Mouse (Mus musculus): ENCODE results near the gene Tdrd7.

Tdrd7 gene

DNA sequence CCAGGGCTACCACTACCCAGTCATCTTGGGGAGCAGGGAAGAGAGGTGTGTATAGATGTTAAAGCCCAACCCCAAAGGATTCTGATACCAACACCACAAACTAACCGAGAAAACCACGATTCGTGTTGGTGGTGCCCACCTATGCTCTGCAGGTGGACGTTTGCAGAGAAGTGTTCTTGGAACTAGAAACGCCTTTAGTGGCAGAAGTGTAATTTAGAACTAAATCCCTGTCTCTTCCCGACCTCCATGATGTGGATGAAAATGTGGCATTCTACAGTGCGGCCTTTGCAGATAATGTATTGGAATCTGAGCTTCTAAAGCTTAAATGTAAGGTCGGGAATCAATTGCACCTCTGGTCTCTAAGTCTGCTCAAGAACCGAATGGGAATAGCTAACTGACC lies 7.8 kb downstream of the Tdrd7 start:
- DNase-seq: no peak

DNA sequence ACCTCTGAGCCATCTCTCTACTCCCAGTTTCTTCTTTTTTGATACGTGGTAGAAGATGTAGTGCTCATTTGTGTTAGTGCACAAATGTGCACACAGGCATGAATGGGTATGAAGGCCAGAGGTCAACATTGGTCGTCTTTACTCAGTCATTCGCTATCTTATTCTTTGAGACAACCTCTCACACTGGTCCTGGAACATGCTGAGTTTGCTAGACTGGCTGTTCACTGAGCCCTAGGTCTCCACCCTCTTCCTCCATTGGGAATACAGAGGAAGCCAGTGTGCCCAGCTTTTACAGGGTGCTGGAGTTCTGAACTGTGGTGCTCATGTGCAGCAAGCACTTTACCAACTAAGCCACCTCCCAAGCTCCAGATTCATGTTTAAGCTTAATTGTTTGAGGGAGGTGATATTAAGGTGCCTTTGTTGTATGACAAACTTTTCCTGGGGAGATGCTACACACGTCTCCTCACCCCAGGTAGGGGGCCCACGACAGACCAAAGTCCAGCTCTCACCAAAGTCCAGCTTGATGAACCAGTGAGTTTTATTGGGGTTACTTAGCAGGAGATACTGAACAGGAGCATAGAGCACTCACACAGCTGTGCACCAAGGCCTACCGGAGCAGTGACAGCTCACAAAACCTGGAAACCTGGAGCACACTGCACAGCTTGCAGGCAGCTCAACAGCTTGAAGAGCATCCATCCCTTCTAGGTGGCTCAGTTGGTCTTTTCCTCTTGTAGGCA lies 12.0 kb downstream of the Tdrd7 start:
- DNase-seq: no peak

DNA sequence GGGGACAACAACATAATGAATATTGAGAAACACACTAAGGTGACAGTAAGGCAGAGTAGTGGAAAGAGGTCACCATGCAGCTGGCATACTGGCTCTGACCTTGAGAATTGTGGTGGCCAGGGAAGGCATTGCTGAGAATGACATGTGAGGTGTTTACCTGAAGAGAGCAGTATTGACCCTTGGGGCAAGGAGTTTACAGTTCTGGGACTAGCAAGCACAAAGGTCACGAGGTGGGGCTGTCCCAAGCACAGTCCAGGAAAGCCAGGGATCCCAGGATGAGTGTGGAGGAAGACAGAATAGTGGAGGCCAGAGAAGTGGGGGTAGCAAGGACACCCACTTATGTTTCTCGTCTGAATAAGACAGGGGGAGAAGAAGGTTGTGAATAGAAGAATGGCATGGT lies 14.8 kb downstream of the Tdrd7 start:
- DNase-seq: no peak

DNA sequence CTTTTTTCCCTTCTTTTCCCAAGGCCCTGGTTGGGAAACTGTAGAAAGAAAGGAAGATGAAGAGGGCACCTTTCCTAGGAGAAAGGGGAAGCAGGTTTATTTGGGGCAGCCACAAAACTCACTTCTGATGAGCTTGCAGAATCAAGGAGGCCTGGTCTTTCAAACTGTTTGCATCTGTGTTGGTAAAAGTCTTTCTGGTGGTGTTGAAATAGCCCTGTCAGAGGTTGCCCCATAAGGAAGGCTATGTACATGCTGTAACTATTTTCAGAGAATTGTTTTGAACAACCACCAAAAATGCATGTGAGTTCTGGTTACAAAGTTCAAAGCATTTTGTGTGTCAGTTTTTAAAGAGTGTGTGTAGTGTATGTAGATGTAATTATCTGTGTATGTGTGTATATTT lies 15.9 kb downstream of the Tdrd7 start:
- DNase-seq: no peak

DNA sequence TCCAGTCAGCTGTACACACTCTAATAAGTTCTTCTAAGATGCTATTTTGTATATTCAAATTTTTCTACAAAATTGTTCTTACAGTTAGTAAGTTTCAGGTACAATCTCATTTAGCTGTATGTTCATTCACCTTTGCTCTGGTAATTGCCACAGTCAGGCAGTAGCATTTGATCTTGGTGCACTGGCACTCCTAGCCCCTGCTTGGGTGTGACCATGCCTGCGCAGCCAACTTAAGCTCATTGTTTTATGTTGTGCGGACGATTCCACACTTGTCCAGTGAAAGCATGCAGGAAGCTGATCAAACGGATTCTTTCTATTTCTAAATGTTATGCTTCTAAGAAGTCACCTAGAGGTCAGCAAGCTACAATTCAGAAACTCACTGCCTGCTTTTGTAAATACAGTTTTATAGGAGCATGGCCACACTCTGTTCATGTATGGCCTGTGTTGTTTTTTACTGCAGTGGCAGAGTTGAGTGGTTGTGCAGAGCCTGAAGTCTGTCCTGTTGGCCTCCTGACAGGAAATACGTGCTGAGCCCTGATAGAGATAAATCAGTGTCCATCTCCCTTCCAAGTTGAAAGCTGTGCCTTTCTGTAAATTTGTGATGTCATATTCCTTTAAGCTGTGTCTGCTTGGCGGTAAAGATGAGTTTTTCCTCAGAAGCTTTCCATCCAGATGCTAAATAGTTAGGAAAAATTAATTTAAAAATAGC lies 25.4 kb downstream of the Tdrd7 start:
- DNase-seq: no peak

DNA sequence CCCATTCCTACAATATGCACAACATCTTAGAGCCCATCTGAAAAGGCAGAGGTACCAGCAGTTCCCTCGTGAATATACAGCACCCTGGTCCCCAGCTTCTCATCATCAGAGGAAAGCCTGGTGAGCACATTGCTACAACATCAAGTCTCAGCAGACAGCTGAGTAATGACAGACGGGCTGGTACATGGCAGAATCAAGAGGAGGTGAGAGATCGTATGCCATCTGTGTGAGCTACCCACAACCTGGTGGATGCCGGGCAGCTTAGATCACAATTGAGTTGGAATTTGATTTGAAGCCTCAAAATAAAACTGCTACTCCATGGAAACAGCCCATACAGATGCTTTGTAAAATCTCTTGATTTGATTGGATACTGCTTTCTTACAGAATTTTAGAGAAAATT lies 33.4 kb downstream of the Tdrd7 start:
- no peak for DNase-seq

DNA sequence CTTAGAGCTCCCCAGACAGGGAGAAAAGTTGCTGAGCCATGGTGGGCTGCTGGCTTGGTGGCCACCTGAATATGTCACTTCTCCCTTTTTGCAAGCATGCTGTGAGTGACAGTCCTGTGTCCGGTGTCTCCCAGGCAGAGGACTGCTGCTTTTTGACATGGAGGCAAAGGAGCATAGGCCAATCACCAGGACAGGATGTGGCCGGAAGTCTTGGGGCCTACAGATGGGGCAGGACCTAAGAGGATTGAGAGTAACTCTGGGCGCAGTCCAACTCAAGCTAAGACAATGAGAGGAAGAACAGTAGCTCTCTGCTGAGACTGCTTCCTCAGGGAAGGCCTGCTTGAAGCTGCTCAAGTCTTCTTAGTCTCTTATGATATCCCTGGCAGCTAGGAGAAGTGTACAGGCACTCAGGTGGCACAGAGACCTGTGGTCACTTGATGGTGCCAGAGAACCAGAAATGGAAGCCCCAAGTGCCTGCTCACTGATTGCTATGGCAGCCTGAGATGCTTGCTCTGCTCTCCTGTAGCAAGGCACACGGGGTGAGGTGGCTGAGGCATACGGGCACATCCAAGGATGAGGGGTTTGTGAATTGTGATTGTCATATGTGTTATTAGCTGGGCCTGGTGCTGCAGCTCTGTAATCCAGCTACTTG lies 43.1 kb downstream of the Tdrd7 start:
- peak; percentile 29 for DNase-seq

DNA sequence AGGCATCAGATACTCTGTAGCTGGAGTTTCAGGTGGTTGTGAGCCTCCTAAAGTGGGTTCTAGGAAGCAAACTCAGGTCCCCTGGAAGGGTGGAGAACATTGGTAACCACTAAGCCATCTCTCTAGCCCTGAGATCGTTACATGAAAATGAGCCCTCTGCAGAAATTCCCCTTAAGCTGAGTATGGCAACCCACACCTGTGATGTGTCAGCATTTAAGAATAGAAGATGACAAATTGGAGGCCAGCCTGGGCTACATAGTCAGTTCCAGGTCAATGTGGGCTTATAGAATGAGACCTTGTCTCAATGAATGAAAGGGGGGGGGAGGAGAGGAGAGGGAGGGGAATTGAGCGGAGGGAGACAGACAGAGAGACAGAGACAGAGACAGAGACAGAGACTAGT lies 46.6 kb downstream of the Tdrd7 start:
- no peak for DNase-seq

DNA sequence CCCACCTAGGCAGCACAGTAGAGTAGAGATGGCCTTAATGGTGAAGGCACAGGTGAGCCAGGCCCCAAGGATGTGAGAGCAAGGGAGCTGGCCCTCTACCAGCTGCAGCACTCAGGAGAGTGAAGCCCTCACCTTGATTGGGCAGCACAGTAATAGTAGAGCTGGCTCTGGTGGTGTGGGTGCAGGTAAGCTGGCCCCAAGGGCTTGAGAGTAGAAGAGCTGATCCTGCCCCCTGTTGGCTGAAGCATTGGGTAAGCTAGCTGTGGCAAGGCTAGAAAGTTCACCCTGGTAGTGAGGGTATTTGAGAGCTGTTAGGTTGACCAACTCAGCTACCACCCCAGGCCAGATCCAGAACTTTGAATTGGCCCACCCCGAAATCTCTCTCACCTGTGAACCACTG lies 50.5 kb downstream of the Tdrd7 start:
- DNase-seq: no peak

DNA sequence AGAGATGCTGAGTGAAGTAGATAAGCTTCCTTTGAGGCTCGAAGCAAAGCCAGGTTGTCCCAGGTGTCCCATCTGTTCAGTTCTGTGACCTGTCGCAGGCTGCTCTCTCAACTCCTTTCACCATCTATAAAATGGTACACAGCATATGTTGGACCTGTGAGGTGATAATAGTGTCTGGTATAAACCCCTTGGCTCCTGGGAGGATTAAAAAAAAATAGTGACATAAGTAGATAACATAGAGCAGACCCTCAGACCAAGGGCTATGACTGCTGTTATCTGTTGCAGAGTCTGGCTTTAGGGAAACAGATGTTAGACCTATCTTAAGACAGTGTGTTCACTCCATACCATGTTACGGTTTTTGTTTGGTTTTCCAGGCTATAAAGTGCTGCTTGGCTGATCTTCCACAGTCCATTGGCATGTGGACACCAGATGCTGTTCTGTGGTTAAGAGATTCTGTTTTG lies 57.9 kb downstream of the Tdrd7 start:
- DNase-seq: no peak

DNA sequence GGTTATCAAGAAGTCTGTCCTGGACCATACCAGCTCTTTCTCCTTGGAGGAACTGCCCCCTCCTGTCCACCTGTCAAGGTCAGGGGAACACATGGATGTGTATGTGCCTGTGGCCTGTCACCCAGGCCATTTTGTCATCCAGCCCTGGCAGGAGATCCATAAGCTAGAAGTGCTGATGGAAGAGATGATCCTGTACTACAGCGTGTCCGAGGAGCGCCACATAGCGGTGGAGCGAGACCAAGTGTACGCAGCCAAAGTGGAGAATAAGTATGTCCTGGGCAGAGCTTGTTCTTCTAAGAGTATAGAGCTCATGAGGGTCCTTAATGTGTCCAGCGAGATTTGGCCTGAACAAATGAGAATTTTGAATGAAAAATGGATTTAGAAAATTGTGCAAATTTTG lies 60.8 kb downstream of the Tdrd7 start:
- DNase-seq: peak; percentile 70

DNA sequence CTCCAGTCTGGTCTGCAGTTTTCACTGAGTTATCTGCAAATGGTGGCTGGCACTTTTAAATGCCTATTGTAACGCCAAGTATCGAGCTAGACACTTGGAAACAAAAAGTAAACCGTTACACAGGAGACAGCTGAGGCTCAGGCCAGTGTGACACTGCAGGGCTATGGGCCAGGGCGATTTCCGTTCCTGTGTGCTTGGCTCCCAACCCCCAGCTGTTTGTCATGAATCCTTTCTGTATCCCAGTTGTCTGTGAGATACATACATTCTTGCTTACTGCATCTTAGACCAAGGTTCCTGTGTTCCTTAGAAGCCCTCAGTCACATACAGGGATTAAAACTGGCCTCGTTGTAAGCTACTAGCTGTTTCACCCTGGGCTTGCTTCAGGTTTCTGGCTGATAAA lies 63.1 kb downstream of the Tdrd7 start:
- DNase-seq: peak; percentile 61

DNA sequence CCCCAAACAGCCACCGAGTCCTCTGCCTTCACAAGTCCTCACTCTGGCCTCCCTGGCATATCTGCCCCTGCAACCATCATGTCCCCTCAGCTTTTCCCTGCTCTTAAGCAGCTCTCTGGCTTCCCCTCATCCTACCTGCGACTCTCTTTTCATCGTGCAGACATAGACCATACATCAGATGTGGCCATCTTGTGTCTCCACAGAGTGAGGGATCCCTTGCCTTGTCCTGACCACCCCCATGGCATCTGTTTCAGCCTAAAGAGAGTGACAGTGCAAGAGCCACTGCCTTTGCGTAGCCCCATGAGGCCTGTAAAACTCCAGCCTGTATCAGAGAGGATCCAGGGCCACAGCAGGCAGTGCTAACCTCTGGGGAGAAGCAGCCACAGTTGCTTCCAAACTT lies 63.6 kb downstream of the Tdrd7 start:
- no peak for DNase-seq

DNA sequence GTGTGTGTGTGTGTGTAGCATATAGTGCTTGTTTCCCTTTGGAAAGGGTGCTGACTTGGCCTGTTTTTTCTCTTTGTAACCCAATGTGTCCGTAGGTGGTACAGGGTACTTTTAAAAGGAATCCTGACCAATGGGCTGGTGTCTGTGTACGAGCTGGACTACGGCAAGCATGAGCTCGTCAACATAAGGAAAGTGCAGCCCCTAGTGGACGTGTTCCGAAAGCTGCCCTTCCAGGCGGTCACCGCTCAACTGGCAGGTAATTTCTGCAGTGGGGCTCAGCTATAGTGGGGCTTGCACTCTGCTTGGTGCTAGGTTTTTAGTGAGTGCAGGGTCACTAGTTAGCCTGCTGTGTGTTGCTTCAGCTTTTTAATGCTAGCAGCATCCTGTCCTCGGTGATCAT lies 64.4 kb downstream of the Tdrd7 start:
- DNase-seq: peak; percentile 71

DNA sequence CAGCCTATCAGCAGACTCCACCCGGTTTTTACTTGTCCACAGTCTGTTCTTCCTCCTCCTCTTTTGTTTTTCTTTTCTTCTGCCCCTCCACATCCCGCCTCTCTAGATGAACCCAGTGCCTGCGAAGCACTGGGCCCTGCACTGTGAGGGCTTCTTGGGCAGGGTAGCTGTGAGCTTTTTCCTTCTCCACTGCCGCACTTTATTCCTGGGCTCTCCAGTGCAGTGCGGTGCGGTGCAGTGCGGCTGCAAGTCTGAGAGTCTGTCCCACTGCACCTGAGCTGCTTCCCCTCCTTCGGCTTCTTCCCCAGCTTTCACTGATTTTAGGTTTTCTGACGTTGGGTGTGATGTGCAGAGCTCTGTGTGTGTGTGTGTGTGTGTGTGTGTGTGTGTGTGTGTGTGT lies 67.3 kb downstream of the Tdrd7 start:
- DNase-seq: no peak

DNA sequence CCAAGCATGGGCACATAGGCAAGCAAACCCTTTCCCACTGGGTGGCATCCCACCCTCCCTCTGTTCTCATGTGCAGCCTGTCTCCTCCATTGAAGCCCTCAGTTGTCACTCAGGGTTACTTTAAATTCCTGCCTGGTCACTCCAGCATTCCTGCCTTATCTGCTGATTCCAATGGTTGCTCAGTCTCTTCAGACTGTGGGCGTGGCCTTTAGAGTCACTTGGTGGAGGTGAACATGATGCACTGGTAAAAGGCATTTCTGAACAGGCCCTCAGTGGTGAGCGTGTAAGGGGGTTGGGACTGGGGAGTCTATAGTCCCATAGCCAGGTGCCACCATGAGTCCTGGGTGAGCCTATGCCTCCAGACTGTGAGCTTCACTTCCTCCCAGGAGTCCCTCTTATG lies 68.1 kb downstream of the Tdrd7 start:
- no peak for DNase-seq

DNA sequence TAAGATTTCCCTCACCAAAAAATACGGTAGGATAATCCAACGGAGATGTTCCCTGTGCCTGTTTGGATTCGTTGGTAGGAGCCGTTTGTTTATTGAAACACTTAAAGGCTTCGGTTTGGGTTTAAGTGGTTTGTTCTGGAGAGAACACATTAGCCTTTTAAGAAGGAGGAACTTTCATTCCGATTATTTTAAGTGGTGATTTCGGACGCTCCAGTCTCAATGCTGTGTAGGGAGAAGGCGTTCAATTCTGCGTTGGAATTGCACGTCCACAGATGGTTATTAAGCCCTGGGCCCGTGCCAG lies 73.4 kb downstream of the Tdrd7 start:
- no peak for DNase-seq

DNA sequence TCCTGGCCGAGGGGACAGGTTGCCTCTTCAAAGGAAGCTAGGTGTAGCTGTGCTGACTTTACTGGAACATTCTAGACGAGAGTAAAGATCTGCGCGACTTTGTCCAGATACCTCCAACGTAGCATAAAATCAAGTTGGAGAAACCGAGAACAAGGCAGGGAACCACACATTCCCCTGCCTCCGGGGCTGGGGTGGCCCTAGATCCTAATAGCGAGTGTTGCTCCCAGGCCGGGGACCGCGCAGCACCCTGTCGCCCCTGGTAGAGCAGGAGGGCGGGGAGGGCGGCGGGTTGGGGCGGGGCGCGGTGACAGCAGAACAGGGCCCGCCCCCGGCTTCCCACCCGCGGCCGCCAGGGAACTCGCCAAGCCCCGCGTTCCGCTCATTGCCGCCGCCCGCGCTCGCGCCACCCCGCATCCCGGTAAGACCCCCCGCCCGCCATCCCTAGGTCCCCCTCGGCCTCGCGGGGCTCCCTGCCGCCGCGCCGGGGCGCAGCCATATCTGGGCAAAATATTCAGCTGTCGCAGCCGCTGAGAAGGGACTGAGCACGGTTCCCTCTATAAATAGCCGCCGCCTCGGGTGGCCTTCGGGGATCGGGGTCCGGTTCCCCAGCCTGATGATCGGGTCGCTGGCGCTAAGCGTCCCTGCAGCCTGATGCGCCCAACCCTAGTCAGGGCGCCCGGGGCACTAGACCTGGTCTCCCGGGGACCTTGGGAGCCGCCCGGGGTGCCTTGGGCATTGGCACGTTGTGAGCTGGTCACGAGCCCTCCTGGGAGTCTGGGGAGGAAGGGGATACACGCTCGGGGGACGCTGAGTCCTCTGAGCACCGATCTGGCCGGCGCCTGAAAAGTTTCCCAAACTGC lies 74.0 kb downstream of the Tdrd7 start, which contains the start of gene Tmod1:
Gene Tmod1 (plus strand): TSS at position 44 of the 860 bp plus-strand sequence.
- DNase-seq: peak; percentile 78

DNA sequence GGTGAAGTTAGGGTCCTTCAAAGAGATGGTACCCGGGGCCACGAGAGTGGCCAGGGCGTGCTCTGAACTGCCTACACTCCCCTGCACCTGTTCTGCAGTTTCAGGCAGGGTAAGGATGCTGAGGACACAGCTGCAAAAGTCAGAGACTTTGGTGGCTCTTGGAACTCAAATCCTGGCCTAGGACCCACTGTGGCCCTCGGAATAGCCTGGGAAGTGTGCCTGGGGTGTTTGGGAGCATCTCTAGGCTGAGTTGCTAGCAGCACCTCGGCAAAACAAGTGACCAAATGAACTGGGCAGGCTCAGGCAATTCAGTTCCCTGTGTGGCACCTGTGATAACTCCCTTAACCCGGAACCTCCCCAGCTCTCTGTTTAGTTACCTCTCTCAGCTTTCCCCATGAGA lies 74.8 kb downstream of the Tdrd7 start:
- no peak for DNase-seq

DNA sequence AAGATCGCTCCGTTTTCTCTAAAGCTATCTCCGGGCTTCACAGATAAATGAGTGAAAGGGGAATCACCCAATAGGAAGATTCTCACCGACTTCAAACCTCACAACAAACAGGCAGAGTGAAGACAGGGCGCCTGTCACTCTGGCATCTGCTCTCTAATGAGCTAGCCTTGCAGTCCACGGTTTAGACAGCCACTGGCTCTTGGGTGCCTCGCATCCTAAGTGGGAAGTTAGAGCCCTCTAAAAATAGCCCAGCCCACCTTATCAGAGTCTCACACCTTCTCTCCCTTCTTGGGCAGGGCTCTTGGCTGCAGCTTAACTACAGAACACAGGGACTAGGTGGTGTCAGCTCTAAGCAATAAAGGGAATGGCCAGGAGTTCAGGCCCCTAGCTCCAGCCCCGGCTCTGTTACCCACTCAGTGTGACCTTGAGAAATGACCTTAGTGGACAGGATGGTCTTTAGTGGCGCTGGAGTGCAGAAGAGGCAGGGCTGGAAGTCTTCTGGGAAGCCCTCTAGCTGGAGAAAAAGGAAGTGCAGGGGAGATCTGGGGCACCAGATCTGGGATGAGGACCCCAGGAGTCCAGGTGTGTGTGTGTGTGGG lies 75.6 kb downstream of the Tdrd7 start:
- peak; percentile 30 for DNase-seq

DNA sequence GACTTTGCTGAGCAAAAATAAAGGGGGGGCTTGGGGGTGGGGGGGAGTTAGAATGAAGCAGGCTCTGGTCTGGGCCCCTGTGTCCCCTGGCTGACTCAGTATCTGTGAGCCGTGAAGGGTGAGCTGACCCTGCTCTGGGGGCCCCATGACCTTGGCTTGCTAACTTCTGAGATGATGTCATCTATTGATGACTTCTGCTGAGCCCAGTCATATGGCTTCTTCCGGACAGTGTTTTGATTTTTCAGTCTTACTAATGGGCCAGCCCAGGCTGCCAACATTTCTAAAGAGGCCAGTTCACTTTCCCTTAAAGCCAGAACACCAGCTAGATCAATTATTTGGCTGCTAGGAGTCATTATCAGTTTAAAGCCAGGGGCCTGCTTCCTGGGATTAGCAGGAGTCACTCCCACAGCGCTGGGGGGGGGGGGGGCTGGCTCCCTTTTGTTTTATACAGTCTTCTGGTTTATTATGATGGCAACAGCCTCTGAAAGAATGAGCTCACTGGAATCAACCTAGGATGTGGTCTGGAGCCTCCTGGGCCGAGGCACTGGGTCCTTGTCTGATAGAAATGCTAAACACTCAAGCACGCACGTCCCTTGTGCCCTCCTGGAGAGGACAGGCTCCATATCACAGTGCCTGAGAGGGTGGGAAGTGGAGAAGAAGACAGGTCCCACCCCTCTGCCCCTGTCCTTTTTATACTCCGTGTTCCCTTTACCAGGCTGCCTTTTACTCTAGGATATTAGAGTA lies 76.8 kb downstream of the Tdrd7 start:
- DNase-seq: no peak

DNA sequence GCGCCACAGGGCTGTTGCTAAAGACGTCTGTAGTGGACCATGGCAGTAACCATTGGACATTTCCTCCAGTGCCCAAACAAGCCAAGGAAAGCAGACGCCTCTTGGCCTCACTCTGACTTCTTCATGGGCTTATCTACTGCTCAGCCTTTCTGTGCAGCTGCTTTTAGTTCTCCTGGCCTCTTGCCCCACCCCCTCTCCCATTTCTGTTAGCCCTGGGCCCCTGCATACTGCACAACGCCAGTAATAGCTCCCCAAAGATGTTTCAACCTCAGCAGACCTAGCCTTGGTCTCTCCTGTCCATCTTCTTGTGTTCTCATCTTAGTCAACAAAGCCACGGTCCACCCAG lies 77.3 kb downstream of the Tdrd7 start:
- no peak for DNase-seq

All from kidney, postnatal 10 days (tissue).